Mouse (Mus musculus) stomach, embryonic 15.5 days (tissue): Measurements from ENCODE around the gene Irf4. TPM values are rescaled to one million over a fixed set of nuclear protein-coding genes. Genes with fewer than 3 reads are reported as not detected.

Experiments used
- ATAC-seq: fragments of 200-750 bp; cut with Nextera tagmentation; 2 replicates; pipeline ENCODE4 v1.8.0; 2017; ENCODE audit warnings: low read depth, moderate number of reproducible peaks, moderate TSS enrichment; ENCODE audit not compliant: insufficient read depth, low FRiP score
- H3K27ac ChIP-seq: fragments of 300-500 bp; sonication (generic); 2 replicates; pipeline ENCODE4 v1.5.1; 2015; ENCODE audit warnings: mild to moderate bottlenecking, inconsistent platforms
- H3K27me3 ChIP-seq: fragments of 300-500 bp; sonication (generic); replicated peaks from 2 replicates; pipeline ENCODE4 v1.6.1; 2015; ENCODE audit warnings: inconsistent platforms
- H3K36me3 ChIP-seq: fragments of 300-500 bp; sonication (generic); 2 replicates; pipeline ENCODE4 v1.6.1; 2015; ENCODE audit warnings: inconsistent platforms
- H3K4me1 ChIP-seq: fragments of 300-500 bp; sonication (generic); 2 replicates; pipeline ENCODE4 v1.6.1; 2015; ENCODE audit warnings: inconsistent platforms
- H3K4me2 ChIP-seq: fragments of 300-500 bp; sonication (generic); 2 replicates; pipeline ENCODE4 v1.6.1; 2015; ENCODE audit warnings: mild to moderate bottlenecking, inconsistent platforms
- H3K4me3 ChIP-seq: fragments of 300-500 bp; sonication (generic); replicated peaks from 2 replicates; pipeline ENCODE4 v1.5.1; 2015; ENCODE audit warnings: inconsistent platforms
- H3K9ac ChIP-seq: fragments of 300-500 bp; sonication (generic); 2 replicates; pipeline ENCODE4 v1.6.1; 2015; ENCODE audit warnings: inconsistent platforms
- H3K9me3 ChIP-seq: fragments of 300-500 bp; sonication (generic); 2 replicates; pipeline ENCODE4 v1.6.1; 2016; ENCODE audit warnings: inconsistent platforms
- WGBS: fragments of 180-500 bp; shearing (Covaris S2); methylation state at CpG from one replicate; pipeline ENCODE4 v1.1.7; 2015; 5-methylcytosine and 5-hydroxymethylcytosine counted together
- polyA plus RNA-seq: library from polyadenylated mRNA; unstranded; fragments of >200 nt; fragmentation: Nextera tagmentation; extraction: Ambion mirVana; gene quantifications from 2 replicates; pipeline ENCODE4 v1.2.1, GENCODE M21; 2015

Gene Irf4
- polyA plus RNA-seq, 1 experiment from 2014 or later = 0.09 TPM

DNA sequence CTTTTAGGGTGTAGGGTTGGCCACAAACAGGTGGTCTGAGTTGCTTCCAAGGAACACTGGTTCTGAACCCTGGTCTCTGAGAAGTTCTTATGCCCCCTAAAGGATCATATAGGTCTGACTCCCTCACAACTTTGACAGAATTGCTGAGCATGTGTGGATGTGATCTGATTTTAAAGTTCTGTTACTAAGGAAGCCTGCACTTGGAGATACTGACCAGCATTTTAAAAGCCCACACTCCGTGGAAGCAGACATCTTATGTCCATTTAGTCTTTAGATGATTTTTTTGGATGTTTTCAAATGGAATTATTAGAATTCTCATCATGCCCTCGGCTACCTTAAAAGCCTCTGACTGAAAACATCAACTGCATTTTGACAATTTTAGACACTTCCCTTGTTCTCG is 6.6 kb downstream of the Irf4 start:
- Histone ChIP-seq H3K27ac (no peak overlapping the region), H3K4me3 (no peak overlapping the region), H3K27me3 (peaks cover 15% of the 10 kb centered on the region), H3K36me3 (no peaks in the 10 kb centered on the region), H3K9me3 (no peaks in the 10 kb centered on the region), H3K9ac (no peak overlapping the region), H3K4me2 (no peak overlapping the region), H3K4me1 (peaks cover 1% of the 10 kb centered on the region; the same call in 1 of the 2 replicates)
- WGBS = 73% methylated on average over 3 of the region's 3 CpGs
- ATAC-seq = no peak

DNA sequence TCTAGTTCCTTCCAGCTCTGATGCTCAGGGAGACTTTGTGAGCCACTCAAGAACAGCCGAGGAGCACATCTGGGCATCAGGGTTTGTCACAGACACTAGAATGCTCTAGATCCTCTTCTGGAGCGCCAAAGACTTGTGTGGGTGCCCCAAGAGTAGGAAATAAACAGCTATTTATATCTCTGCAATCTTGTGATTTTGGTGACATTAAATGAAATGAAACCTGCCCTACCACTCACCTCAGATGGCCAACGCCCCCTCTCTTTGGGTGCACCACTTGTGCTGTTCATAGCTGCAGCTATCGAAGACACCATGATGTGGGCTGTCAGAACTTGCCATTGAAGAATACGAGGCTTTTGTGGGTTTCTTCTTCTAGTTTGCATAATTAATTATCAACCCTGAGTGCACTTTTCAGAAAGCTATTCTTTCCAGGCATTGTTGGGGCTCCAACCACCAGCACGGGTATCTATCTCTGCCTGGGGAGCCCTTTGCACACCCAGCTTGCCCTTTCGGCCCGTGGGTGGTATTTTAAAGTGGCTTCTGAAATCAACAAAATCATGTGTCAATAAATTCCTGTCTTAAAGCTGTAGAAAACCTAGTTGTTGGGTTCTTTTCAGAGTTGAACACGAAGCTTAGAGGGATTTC is 7.1 kb downstream of the Irf4 start:
- H3K36me3 ChIP-seq = no peaks in the 10 kb centered on the region
- no peak overlapping the region for H3K4me3 ChIP-seq
- peaks cover 12% of the 10 kb centered on the region for H3K27me3 ChIP-seq
- H3K4me2 ChIP-seq = no peak overlapping the region
- 74% methylated on average over 9 of the region's 9 CpGs for WGBS
- H3K27ac ChIP-seq = no peak overlapping the region
- ATAC-seq = no peak
- no peak overlapping the region for H3K9ac ChIP-seq
- no peaks in the 10 kb centered on the region for H3K9me3 ChIP-seq
- no peaks in the 10 kb centered on the region for H3K4me1 ChIP-seq

GRCm38 (mm10) chr13:30757264-30757900 is 8.4 kb downstream of the Irf4 start:
- H3K4me1 ChIP-seq = no peaks in the 10 kb centered on the region
- H3K27ac ChIP-seq = no peak overlapping the region
- no peak overlapping the region for H3K9ac ChIP-seq
- H3K4me2 ChIP-seq = no peak overlapping the region
- ATAC-seq = no peak
- H3K4me3 ChIP-seq = no peak overlapping the region
- H3K27me3 ChIP-seq = no peaks in the 10 kb centered on the region; the same call in 1 of the 2 replicates
- H3K9me3 ChIP-seq = no peaks in the 10 kb centered on the region
- WGBS = 84% methylated on average over 14 of the region's 14 CpGs
- H3K36me3 ChIP-seq = no peaks in the 10 kb centered on the region

GRCm38 (mm10) chr13:30758789-30759381 is 9.9 kb downstream of the Irf4 start:
- Histone ChIP-seq H3K4me1 (no peaks in the 10 kb centered on the region), H3K27ac (no peak overlapping the region), H3K4me2 (no peak overlapping the region), H3K36me3 (no peaks in the 10 kb centered on the region), H3K4me3 (no peak overlapping the region), H3K9ac (no peak overlapping the region), H3K27me3 (no peaks in the 10 kb centered on the region), H3K9me3 (no peaks in the 10 kb centered on the region)
- WGBS = 78% methylated on average over 11 of the region's 11 CpGs
- no peak for ATAC-seq

GRCm38 (mm10) chr13:30760374-30761090 is 11.5 kb downstream of the Irf4 start:
- H3K4me2 ChIP-seq = no peak overlapping the region
- no peaks in the 10 kb centered on the region for H3K9me3 ChIP-seq
- WGBS = 66% methylated on average over 3 of the region's 3 CpGs
- no peak overlapping the region for H3K9ac ChIP-seq
- ATAC-seq = no peak
- H3K36me3 ChIP-seq = no peaks in the 10 kb centered on the region
- H3K27me3 ChIP-seq = no peaks in the 10 kb centered on the region
- H3K4me3 ChIP-seq = no peak overlapping the region
- no peaks in the 10 kb centered on the region for H3K4me1 ChIP-seq
- H3K27ac ChIP-seq = no peak overlapping the region

- no peak for ATAC-seq
- Histone ChIP-seq H3K4me1 (no peaks in the 10 kb centered on the region), H3K27ac (no peak overlapping the region), H3K27me3 (no peaks in the 10 kb centered on the region), H3K4me3 (no peak overlapping the region), H3K4me2 (no peak overlapping the region), H3K9me3 (no peaks in the 10 kb centered on the region), H3K36me3 (no peaks in the 10 kb centered on the region), H3K9ac (no peak overlapping the region)
- WGBS = 75% methylated on average over 8 of the region's 8 CpGs
Measured at GRCm38 (mm10) chr13:30761151-30761631, 12.2 kb downstream of the Irf4 start.

- H3K9ac ChIP-seq = no peak overlapping the region
Measured at GRCm38 (mm10) chr13:30762224-30762623, 13.2 kb downstream of the Irf4 start.

GRCm38 (mm10) chr13:30764014-30764740 is 15.2 kb downstream of the Irf4 start:
- no peak overlapping the region for H3K4me2 ChIP-seq
- no peak overlapping the region for H3K9ac ChIP-seq
- 65% methylated on average over 8 of the region's 8 CpGs for WGBS
- no peak for ATAC-seq
- no peaks in the 10 kb centered on the region for H3K9me3 ChIP-seq
- no peak overlapping the region for H3K27ac ChIP-seq
- H3K27me3 ChIP-seq = no peaks in the 10 kb centered on the region
- no peak overlapping the region for H3K4me3 ChIP-seq
- H3K36me3 ChIP-seq = no peaks in the 10 kb centered on the region
- no peaks in the 10 kb centered on the region for H3K4me1 ChIP-seq

More at GRCm38 (mm10) chr13:30762224-30762623, 13.2 kb downstream of the Irf4 start:
- Histone ChIP-seq H3K27ac (no peak overlapping the region), H3K4me1 (no peaks in the 10 kb centered on the region), H3K4me3 (no peak overlapping the region), H3K36me3 (no peaks in the 10 kb centered on the region), H3K27me3 (no peaks in the 10 kb centered on the region), H3K4me2 (no peak overlapping the region), H3K9me3 (no peaks in the 10 kb centered on the region)
- no peak for ATAC-seq
- WGBS = 80% methylated on average over 4 of the region's 4 CpGs

DNA sequence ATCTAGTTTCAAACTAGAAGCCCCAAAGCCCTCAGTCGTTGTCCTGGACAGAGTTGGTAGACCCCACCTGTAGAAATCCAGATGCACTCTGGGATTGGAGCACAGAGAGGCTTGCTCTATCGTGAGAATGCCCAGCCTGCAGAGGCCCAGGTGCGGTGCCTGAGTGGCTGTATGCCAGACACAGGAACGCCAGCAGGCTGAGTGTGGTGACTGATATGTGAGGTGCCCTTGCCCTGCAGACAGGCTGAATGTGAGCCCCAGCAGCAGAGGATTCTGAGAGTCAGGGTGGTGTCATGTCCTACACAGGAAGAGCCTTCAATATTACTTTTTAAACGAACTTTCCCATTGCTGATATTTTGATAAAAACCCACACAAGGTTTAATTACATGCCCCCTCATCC is 16.9 kb downstream of the Irf4 start:
- Histone ChIP-seq H3K9ac (no peak overlapping the region), H3K9me3 (no peaks in the 10 kb centered on the region), H3K4me2 (no peak overlapping the region), H3K27ac (no peak overlapping the region), H3K4me3 (no peak overlapping the region), H3K36me3 (no peaks in the 10 kb centered on the region), H3K27me3 (no peaks in the 10 kb centered on the region), H3K4me1 (no peaks in the 10 kb centered on the region)
- ATAC-seq = no peak
- 74% methylated on average over 5 of the region's 5 CpGs for WGBS

DNA sequence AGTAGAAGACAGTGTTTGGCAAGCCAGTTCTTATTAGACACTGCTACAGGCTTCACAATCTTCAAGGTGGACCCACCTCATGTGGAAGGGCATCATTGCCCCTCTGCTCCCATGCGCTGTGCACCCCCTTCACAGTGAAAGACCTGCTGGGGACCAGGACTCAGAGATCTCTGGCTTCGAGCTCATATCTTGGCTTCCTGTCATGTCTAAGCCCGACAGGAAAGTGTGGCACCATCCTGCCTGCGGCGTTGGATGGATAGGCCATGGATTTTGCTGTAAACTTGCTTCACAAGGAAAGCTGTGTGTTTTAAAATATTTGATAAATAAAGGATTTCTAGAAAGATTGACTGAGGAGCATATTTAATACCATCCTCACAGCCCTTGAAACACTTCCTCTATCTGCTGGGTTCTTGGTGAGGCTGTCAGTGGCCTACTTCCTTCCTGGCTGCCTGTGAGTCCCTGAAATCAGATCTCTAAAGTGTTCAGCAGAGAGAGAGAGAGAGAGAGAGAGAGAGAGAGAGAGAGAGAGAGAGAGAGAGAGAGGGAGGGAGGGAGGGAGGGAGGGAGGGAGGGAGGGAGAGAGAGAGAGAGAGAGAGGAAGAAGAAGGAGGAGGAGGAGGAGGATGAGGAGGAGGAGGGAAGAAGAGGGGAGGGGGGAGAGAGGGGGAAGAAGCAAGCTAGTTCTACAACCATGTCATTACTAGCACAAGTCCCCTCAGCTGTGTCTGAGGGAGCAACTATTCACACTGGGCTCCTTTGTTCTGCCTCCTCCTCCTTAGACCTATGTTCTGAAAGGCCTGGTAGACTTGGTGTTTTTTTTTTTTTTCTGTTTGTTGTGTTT is 17.8 kb downstream of the Irf4 start:
- no peak overlapping the region for H3K4me3 ChIP-seq
- no peak overlapping the region for H3K4me2 ChIP-seq
- no peaks in the 10 kb centered on the region for H3K27me3 ChIP-seq
- WGBS = 80% methylated on average over 5 of the region's 5 CpGs
- H3K27ac ChIP-seq = no peak overlapping the region
- no peaks in the 10 kb centered on the region for H3K9me3 ChIP-seq
- H3K4me1 ChIP-seq = no peaks in the 10 kb centered on the region
- H3K9ac ChIP-seq = no peak overlapping the region
- H3K36me3 ChIP-seq = no peaks in the 10 kb centered on the region
- no peak for ATAC-seq
